Mouse (Mus musculus) liver (tissue): ENCODE results near the gene Ptpn3.
"Not testable (repeated sequence)": the region's sequence is repeated elsewhere in the genome, so short reads cannot be mapped to it uniquely, and the experiment has no call there.

Experiments
- DNase-seq: peaks from one replicate; pipeline ENCODE4 v3.0.0-alpha.2; 2020; ENCODE audit warnings: mixed read lengths

Ptpn3 gene

DNA sequence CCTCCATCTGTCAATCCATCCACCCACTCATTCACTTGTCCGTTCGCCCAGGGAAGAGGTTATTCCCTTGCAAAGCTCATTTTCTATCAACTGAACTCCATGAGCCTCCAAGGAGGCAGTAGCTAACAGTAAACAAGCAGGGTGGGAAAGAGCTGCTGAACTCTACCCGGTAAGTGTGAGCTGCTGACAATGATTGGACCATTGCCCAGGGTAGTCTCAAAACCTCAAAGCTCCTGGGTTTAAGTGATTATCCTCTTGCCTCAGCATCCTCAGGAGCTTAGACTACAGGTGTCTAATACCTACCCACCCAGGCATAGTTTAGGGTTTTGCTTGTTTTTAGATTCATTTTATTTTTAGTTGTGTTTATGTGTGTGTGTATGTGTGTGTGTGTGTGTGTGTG lies 87.5 kb downstream of the Ptpn3 start:
- DNase-seq, result no peak

DNA sequence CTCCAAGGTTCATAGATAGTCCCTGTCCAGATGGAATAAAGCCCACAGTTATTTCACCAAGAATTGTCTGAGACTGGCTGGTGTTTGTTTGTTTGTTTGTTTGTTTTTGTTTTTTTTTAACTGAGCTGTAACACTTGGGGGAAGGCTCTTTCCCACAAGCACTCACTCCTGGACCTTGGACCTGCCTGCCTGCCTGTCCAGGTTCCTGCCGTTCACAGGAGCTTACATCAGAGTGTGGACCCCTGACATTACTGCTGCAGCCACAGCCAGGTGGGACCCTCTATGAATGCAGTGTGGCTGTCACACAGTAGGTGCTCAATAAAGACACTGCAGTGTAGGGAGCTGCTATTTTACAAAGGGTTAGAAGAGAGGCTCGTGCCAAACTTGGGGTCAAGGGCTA lies 89.9 kb downstream of the Ptpn3 start:
- DNase-seq, result no peak

DNA sequence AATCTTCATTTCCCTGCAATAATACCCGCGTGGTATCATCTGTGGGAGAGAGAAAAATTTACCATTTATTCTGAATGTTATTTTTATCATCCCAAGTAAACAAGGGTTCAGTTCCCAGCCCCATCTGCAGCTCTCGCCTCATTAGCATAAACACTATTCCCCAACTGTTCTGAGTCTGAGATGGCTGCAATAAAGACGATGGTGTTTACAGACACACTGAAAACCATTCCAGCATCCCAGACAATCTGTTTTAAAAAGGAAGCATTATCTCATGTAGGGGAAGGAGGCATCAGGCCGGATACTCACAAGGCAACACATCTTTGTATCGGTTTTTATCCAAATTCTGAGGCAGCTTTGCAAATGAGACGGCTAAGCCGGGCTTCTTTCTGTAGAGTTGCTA lies 95.7 kb downstream of the Ptpn3 start:
- DNase-seq, result no peak

DNA sequence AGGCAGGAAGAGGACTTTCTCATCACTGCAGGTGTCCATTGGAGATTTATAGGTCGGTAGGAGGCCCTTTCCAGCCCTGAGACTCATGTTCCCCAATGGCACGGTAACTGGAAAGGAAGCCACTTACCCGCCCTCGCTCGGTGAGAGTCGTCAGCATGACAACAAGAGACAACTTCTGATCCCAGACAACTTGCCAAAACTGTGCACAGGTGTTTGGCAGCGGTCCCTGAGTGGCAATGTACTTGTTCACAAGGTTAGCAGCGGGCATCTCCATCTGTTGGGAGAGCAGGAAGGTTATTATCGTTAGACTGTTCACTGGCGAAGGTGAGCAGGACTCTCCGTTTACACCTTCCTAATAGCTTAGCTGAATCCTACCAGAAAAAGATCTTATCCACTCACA lies 96.9 kb downstream of the Ptpn3 start:
- no peak for DNase-seq

DNA sequence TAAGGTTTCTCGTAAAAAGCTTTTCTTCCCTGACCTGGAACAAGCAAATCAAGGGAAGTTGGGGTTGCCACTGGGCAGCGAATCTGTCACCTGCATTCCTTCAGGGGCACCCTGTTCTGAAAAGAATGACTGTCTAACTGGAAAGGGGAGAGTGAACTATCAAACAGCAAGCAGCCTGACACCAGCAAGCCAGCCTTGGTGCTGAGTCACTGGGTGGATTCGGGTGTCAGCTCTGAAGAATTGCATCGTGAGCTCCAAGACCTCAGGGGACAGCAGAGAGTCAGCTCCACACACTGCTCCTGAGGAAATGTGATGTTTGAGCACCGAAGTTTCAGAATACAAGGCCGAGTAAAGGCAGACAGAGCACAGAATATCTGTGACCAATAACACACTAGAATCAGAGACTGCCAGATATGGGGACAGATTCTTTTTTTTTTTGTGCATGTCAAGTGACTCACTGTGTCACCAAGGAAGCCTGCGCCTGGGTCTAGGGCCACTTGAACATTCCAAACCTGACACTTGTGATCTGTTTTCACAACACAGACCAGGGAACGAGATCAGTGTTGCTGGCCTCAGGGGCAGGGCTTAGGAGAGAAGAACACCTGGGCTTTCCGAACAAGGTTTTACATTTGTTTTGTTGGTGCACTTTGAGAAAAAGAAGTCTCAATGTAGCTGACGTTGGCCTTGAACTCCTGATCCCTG lies 98.8 kb downstream of the Ptpn3 start:
- DNase-seq, result peak; percentile 10

DNA sequence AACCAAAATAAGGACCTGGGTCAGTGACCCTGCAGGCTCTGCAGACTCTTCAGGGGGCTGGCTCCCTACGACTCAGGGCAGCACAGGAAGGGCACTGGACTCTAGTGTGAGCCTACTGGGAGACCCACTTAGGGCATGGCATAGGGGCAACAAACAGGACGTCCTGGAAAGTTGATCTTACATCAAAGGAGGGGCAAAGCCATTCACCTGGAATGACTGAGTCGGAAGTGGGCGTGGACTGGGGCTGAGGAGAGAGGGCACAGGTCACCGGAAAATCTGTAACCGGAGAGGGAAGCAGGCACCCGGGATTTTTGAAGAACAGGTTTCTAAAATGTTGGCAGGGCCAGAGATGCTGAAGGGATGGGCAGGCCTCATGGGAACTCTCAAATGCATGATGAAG lies 99.5 kb downstream of the Ptpn3 start:
- DNase-seq, result no peak

DNA sequence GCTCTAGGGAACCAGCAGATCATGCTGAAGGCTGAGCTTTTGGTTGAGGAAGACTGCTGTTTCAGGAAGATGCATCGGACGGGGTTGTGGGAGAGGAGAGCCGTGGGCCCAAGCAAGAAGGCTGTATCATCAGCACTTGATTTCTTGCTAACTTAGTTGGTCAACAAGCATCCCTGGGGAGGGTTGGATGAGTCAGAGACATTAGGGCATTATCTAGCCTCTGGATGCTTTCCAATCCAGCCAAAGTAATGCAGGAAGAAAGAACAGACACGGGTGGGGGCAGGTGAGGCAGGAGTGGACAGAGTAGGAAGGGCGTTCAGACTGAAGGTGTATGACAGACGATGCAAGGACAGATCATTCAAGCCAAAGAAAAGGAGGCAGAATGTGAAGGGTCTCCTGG lies 101.0 kb downstream of the Ptpn3 start:
- no peak for DNase-seq

DNA sequence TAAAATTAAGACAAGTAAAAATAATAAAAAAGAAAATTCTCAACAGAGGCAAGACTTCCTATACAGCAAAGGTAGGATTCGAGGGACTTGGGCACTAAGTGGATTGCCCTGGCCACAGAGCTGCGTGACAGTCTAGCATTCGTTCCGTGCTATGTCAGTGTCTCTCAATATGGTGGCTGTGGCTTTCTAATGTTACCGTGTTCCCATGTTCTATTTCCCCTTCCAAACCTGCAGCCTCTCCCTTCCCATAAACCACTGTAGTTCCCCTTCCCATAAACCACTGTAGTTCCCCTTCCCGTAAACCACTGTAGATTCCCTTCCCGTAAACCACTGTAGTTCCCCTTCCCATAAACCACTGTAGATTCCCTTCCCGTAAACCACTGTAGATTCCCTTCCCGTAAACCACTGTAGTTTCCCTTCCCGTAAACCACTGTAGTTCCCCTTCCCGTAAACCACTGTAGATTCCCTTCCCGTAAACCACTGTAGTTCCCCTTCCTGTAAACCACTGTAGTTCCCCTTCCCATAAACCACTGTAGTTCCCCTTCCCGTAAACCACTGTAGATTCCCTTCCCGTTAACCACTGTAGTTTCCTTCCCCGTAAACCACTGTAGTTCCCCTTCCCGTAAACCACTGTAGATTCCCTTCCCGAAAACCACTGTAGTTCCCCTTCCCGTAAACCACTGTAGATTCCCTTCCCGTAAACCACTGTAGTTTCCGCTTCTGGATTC lies 102.8 kb downstream of the Ptpn3 start:
- DNase-seq, result not testable (repeated sequence)

DNA sequence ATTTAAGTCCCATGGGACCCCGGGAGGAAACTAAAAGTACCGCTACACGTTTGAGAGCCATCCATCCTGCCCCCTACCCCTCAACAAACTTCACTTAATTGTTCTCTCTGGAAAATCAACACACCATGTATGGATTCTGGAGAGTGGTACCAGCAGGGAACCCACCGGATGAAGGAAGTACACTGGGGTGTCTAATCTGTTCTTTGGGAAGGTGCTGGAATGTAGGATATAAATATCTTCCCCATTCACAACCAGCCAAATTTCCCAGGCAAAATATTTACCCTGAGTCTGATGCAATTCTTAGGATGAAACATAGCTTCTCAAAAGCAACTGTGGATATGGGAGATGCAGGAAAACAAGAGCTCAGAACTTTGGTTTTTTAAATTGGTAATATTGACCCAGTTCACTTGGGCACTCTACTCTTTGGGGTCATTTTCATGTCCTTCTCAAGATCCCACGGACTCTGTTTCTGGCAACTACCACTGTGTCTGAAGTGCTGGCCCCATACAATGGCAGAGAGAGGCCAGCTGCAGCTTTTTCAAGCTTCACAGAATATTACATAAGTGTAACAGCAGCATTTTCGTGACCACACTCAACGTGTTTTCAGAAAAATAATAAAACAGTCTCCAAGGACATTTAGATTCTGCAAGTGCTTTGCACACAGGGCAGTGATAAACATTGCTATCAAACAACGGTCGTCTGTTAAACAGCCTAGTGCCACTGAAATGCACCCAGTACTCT lies 109.9 kb downstream of the Ptpn3 start:
- DNase-seq, result no peak

DNA sequence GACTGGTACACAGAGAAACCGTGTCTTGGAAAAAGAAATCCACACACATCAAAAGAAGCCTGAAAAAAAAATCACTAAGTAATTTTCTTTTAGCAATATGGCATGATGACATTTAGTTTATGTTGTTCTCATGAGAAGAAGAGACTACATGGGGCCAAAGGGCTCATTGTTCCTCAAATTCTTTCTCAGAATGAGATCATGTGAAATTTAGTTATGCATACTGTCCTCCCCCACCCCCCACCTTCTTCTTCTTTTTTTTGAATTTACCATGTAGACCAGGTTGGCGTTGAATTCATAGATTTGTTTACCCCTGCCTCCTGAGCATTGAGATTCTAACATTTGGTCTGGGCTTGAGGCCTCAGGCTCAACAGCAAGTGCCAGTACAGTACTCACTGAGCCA lies 111.8 kb downstream of the Ptpn3 start:
- DNase-seq, result no peak

DNA sequence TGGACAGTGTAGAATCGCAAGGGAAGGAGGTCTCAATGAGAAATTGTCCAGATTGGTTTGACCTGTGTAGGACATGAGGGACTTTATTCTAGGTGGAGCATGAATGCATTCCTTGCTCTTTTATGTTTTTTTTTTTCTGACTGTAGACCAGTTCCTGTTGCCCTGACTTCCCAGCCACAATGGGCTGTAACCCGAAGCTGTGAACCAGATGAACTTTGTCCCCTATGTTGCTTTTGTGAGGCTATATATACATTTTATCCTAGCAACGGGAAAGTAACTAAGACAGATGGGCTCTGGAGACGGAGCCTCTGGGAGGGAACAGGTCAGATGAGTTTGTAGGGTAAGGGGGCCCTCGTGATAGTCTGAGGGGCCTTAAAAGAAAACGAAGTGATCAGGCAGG lies 115.6 kb downstream of the Ptpn3 start:
- no peak for DNase-seq

DNA sequence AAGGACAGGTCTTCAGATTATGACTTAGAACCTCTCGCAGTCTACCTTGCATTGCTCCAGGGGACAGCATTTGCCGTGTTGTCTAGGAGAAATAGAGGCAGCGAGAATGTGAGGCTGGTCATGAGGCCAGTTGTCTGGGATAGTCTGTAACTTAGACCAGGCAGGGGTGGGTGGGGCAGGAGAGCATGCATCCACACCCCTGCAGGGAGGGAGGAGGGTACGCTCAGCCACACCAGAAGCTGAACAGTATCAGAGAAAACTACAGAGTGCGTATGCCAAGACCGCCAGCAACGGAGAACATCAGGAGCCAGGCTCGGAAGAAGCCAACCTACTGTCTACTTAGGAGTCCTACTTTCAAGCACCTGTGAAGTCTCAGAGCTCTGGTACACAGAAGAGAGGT lies 116.2 kb downstream of the Ptpn3 start:
- no peak for DNase-seq

DNA sequence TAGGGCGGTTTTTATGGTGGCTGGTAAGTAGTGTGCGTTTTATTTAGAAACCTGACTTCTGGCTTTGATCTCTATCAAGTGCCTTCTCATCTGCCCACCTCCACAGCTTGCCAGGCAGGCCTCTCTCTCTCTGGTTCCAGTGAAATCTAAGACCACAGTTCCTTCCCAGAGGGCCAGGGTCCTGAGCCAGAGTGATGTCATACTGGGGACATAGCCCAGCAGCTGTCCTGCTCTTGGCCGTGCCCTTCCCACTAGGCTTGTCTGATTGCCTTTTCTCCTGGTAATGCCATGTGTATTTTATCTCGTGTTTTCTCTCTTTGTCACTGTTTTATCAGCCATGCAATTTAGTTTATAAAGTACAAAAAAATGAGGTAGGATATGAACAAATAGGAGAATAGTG lies 118.1 kb downstream of the Ptpn3 start:
- DNase-seq, result no peak

DNA sequence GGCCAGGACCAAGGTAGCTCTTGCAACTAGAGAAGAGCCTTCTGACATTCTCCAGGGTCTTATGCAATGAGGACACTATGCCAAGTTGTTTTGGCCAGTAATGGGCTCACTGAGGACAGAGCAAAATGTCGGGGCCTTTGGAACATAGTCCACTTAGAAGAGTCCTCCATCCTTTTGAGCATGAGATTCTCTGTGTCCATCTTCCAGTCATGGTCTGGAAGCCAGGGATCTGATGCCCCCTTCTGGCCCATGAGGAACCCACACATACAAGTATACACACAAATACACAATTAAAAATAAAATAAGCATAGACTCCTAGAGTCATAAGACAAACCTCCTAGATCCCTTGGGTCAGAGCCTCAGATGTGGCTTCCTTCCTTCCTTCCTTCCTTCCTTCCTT lies 120.1 kb downstream of the Ptpn3 start:
- DNase-seq, result no peak

DNA sequence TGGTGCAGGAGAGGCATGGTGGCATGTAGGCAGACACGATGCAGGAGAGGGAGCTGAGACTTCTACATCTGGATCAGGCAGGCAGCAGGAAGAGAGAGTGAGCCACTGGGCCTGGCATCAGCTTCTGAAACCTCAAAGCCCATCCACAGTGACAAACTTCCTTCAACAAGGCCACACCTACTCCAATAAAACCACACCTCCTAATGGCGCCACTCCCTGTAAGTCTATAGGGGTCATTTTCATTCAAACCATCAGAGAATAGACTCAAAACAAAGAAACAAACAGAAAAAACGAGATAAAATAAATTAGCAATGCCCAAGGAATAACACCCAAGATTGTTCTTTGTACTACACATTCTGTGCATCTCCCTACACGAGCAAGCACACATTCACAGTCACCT lies 122.8 kb downstream of the Ptpn3 start:
- no peak for DNase-seq

DNA sequence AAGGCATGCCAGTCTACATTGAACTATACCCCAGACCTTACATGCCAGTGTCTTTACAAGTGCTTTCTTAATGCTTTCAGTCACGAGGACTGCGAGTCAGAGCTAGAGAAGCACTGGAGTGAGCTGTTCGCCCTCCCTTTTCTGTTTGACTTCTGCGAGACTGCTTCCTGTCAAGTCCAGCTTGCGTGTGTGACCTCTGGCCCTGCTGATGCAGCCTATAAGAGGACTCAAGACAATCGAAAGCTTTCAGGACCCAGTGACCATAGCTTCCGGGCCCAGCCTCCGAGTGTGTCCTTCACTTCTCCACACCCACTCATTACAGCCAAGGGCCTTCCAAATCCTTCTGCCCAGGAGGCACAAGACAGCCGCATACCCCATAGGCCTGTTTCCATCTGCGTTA lies 126.3 kb downstream of the Ptpn3 start:
- no peak for DNase-seq

DNA sequence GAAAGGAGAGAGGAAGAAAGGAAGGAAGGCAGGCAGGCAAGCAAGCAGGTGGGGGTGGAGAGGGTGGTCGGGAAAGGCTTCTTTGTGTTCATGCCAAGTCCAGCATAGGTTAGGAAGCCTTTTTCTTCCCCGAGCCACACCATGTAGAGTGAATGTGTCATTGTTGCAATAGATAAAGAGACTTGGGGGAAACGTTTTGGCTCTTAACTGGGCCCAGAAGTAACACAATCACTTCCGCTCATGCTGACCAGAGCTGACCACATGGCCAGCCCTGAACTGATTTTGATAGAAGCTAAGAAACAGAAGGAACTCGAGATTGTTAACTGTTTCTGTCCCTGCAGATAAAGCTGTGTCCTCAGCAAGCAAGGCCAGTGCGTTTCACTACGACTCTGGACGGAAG lies 128.8 kb downstream of the Ptpn3 start:
- DNase-seq, result no peak

DNA sequence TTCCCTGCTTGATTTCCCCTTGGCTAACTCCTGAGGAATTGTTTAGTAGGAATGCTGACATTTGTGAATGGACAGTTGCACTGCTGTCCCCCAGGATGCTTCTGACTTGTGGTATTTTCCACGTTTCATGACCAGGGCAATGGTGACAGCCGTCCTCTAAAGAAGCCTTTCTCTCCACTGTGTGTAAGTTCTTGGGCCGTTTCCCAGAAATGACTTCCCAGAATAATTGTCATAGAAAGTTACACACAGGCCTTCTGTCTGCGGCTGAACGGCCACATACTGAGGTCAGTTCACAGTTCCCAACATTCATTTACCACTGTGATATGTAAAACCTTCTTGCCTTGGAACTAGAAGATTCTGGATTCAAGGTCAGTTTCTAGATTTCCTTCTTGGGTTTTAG lies 129.8 kb downstream of the Ptpn3 start:
- no peak for DNase-seq

DNA sequence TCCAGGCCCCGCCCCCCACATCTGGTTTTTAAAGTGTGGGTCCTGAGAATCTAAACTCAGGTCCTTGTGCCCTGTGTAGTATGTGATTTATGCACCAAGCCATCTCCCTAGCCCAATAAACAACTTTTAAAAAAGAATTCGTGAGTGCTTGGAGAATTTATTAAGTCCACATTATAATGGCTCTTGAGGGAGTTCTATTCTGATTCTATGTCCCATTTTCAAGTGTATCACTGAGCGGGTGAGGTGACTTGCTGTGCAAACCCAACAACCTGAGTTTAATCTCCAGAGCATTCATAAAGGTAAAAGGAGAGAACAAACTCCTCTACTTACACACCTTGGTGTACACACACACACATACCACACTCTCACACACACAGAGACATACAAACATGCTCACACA lies 133.0 kb downstream of the Ptpn3 start:
- DNase-seq, result no peak

DNA sequence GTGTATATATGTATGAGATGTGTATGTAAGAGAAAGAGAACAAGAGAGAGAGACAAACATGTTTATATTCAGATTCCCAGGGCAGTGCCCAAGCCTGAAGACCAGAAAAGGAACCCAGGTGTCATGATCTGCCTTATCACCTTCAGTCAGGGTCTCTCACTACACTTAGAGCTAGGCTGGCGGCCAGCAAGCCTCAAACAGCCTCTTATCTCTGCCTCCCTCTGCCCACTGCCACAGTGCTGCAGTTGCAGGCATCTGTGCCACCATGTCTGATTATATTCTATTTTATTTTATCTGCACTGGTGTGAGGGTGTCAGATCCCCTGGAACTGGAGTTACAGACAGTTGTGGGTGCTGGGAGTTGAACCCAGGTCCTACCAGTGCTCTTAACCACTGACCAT lies 133.4 kb downstream of the Ptpn3 start:
- DNase-seq, result peak; percentile 30

DNA sequence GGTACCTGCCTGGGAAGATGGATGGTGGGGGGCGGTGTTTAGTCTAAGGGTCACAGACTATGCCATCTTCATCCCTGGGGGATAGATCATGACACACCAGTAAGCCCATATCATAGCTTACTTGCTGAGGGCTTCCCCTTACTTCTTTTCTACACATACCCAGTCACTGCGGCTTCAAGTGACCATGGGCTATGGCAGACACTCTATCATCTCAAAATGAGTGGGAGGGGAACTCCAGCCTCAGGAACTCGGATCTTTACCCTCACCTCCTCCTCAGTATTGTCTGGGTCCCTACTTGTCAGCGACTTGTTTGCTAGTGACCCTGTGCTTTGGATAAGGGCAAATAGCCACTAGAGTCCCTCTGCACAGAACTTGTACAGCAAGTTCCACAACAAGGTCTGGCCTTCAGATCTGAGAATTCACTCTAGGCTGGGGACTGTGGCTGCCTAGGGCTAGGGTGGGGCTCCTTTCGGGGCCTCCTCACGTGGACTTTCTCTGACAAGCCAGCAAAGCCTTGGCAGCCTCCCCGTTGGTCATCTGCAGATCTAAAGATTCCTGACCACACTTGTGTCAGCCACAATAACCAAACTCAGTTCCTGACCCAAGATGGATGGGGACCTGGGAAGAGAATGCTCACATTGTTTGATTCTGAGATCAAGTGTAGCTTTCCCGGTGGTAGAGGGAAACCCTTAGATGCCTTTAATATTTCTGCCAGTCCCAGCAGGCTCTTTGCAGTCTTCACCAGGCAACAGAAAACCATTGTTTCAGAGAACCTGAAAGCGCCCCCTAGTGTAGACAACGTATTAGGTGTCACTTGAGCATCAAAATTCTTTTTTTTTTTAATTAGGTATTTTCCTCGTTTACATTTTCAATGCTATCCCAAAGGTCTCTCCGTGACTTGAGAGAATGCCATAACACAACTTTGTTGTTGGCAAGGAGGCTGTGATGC lies 134.4 kb downstream of the Ptpn3 start:
- peak; percentile 22 for DNase-seq

DNA sequence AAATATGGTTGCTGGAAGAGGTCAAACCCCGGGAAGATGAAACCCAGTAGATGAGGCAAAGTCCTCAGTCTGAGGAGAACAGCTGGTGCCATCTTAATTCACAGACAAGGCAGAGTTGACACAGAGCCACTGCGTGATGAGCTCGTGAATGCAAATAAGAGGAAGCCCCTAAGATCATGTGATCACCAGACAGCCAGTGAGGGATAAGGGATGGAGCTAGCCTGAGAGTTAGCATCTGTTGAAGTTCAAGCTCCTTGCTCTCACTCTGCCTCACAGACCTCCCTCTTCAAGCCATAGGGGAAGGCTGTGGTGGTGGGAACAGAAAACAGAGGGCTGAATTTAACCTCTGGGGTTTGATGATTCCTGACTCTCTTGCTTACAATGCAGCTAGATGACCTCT lies 136.0 kb downstream of the Ptpn3 start:
- DNase-seq, result no peak
